Mouse (Mus musculus): ENCODE data around the gene Myh14. TPM values are rescaled to one million over a fixed set of nuclear protein-coding genes. Genes with fewer than 3 reads are reported as not detected.

Myh14 gene
- polyA plus RNA-seq, 1 experiment from 2014 or later = 2.2 TPM

GRCm38 (mm10) chr7:44604619-44605018 is 66.0 kb downstream of the Myh14 start:
- Histone ChIP-seq H3K4me3 (ENCODE audit: low read depth, low read length) (peak overlapping the region; percentile 22), H3K9ac (ENCODE audit: low read length) (no peak overlapping the region; the same call in 1 of the 2 replicates)

GRCm38 (mm10) chr7:44604139-44604606 is 66.5 kb downstream of the Myh14 start:
- Histone ChIP-seq H3K4me3 (ENCODE audit: low read depth, low read length) (peak overlapping the region; percentile 22), H3K4me2 (ENCODE audit: low read depth) (peak overlapping the region; percentile 29), H3K9ac (ENCODE audit: low read length) (peak overlapping the region; percentile 2), H3K9me3 (ENCODE audit: control insufficient read depth, low read length) (no peaks in the 10 kb centered on the region), H3K36me3 (ENCODE audit: control insufficient read depth, insufficient read depth, low read length) (no peaks in the 10 kb centered on the region), H3K27me3 (ENCODE audit: control insufficient read depth, insufficient read depth, low read length) (peaks cover 24% of the 10 kb centered on the region; the same call in 1 of the 2 replicates), H3K4me1 (ENCODE audit: control insufficient read depth, insufficient read depth, low read length) (peaks cover 5% of the 10 kb centered on the region; the same call in 1 of the 2 replicates), H3K27ac (ENCODE audit: low read depth, low read length) (no peak overlapping the region)
- DNase-seq (ENCODE audit: low spot score) (peak; percentile 84), ATAC-seq (ENCODE audit: insufficient read depth, low FRiP score, low TSS enrichment) (peak; percentile 73)
- under 1% methylated on average over 21 of the region's 25 CpGs for WGBS

More at GRCm38 (mm10) chr7:44604619-44605018, 66.0 kb downstream of the Myh14 start:
- H3K27me3 ChIP-seq (ENCODE audit: control insufficient read depth, insufficient read depth, low read length) = peaks cover 24% of the 10 kb centered on the region; the same call in 1 of the 2 replicates
- H3K36me3 ChIP-seq (ENCODE audit: control insufficient read depth, insufficient read depth, low read length) = no peaks in the 10 kb centered on the region
- H3K9me3 ChIP-seq (ENCODE audit: control insufficient read depth, low read length) = no peaks in the 10 kb centered on the region
- H3K27ac ChIP-seq (ENCODE audit: low read depth, low read length) = no peak overlapping the region
- 2% methylated on average over 8 of the region's 8 CpGs for WGBS
- peaks cover 5% of the 10 kb centered on the region; the same call in 1 of the 2 replicates for H3K4me1 ChIP-seq (ENCODE audit: control insufficient read depth, insufficient read depth, low read length)
- 0 out of 2 replicates have a peak, but pooled peaks have one; percentile 11 for ATAC-seq (ENCODE audit: insufficient read depth, low FRiP score, low TSS enrichment)
- no peak for DNase-seq (ENCODE audit: low spot score)
- H3K4me2 ChIP-seq (ENCODE audit: low read depth) = peak overlapping the region; percentile 29

DNA sequence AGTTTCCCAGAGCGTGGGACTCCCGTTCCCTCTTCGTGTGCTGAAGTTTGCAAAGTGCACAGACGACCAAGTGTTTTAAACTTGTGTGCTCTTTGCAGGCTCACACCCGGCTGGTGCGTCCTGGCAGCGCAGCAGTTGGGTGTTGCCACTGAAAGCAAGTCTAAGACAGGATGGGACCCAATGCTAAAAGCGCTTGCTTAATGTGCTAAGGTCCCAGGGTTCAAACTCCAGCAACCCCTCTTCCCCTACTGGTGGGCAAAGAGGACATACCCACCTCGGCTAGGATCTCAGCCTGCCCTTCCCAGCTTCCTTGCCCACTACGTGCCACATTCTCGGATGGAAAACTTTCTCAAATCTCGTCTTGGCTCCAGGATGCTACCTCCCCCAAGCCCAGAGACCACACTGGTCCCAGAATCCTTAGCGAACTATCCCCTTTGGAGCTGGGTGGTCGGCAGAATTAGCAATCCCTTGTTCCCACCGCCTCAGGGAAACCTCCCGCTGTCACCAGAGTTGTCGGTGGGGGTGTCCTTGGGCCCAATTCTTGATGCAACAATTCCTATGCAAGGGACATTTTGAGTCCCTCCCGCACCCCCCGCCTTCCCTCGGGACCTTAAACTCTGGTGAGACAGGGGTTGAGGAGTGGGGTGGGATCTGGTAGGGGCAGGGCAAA is 67.3 kb downstream of the Myh14 start:
- DNase-seq (ENCODE audit: low spot score) = no peak
- Histone ChIP-seq H3K36me3 (ENCODE audit: control insufficient read depth, insufficient read depth, low read length) (no peaks in the 10 kb centered on the region), H3K4me2 (ENCODE audit: low read depth) (peak overlapping the region; percentile 29), H3K27me3 (ENCODE audit: control insufficient read depth, insufficient read depth, low read length) (peaks cover 24% of the 10 kb centered on the region; the same call in 1 of the 2 replicates), H3K4me1 (ENCODE audit: control insufficient read depth, insufficient read depth, low read length) (peaks cover 5% of the 10 kb centered on the region; the same call in 1 of the 2 replicates), H3K9me3 (ENCODE audit: control insufficient read depth, low read length) (no peaks in the 10 kb centered on the region), H3K9ac (ENCODE audit: low read length) (no peak overlapping the region), H3K4me3 (ENCODE audit: low read depth, low read length) (peak overlapping the region; percentile 22; the same call in 1 of the 2 replicates), H3K27ac (ENCODE audit: low read depth, low read length) (no peak overlapping the region)
- no peak for ATAC-seq (ENCODE audit: insufficient read depth, low FRiP score, low TSS enrichment)
- WGBS = 3% methylated on average over 20 of the region's 20 CpGs

DNA sequence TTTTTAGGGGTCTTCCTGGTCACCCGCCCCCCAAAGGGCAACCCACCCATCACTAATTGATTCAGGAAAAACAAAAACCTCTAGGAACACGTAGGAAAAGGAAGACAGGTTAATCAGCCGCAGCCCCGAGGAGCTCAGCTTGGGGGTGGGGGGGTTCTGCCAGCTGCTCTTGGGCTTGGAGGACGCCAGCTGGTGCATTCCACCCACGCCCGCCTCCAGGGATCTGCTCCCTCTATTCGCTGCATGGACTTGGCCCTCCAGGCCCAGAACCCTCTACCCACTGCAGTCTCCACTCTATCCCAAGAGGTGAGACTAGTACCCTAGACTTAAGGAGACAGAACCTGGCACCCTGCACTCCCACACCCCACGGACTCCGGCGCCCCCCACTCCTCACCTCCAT is 68.2 kb downstream of the Myh14 start:
- H3K36me3 ChIP-seq (ENCODE audit: control insufficient read depth, insufficient read depth, low read length) = no peaks in the 10 kb centered on the region
- peaks cover 21% of the 10 kb centered on the region; the same call in 1 of the 2 replicates for H3K27me3 ChIP-seq (ENCODE audit: control insufficient read depth, insufficient read depth, low read length)
- no peaks in the 10 kb centered on the region for H3K9me3 ChIP-seq (ENCODE audit: control insufficient read depth, low read length)
- no peak overlapping the region for H3K27ac ChIP-seq (ENCODE audit: low read depth, low read length)
- DNase-seq (ENCODE audit: low spot score) (peak; percentile 58), ATAC-seq (ENCODE audit: insufficient read depth, low FRiP score, low TSS enrichment) (no peak)
- H3K4me3 ChIP-seq (ENCODE audit: low read depth, low read length) = no peak overlapping the region
- 13% methylated on average over 11 of the region's 11 CpGs for WGBS
- H3K4me2 ChIP-seq (ENCODE audit: low read depth) = no peak overlapping the region
- peaks cover 5% of the 10 kb centered on the region; the same call in 1 of the 2 replicates for H3K4me1 ChIP-seq (ENCODE audit: control insufficient read depth, insufficient read depth, low read length)
- H3K9ac ChIP-seq (ENCODE audit: low read length) = no peak overlapping the region

- DNase-seq (ENCODE audit: low spot score) = no peak
- no peak for ATAC-seq (ENCODE audit: insufficient read depth, low FRiP score, low TSS enrichment)
- WGBS = 15% methylated on average over 19 of the region's 19 CpGs
- Histone ChIP-seq H3K4me2 (ENCODE audit: low read depth) (no peak overlapping the region), H3K27ac (ENCODE audit: low read depth, low read length) (no peak overlapping the region), H3K9ac (ENCODE audit: low read length) (no peak overlapping the region; the same call in 1 of the 2 replicates), H3K4me3 (ENCODE audit: low read depth, low read length) (no peak overlapping the region), H3K4me1 (ENCODE audit: control insufficient read depth, insufficient read depth, low read length) (peaks cover 5% of the 10 kb centered on the region; the same call in 1 of the 2 replicates), H3K27me3 (ENCODE audit: control insufficient read depth, insufficient read depth, low read length) (peaks cover 19% of the 10 kb centered on the region; the same call in 1 of the 2 replicates), H3K36me3 (ENCODE audit: control insufficient read depth, insufficient read depth, low read length) (no peaks in the 10 kb centered on the region), H3K9me3 (ENCODE audit: control insufficient read depth, low read length) (no peaks in the 10 kb centered on the region)
Observed at GRCm38 (mm10) chr7:44601646-44602045, 69.0 kb downstream of the Myh14 start.

GRCm38 (mm10) chr7:44600691-44601262 is 69.9 kb downstream of the Myh14 start:
- H3K4me1 ChIP-seq (ENCODE audit: control insufficient read depth, insufficient read depth, low read length) = peaks cover 5% of the 10 kb centered on the region; the same call in 1 of the 2 replicates
- H3K27ac ChIP-seq (ENCODE audit: low read depth, low read length) = no peak overlapping the region
- DNase-seq (ENCODE audit: low spot score) (no peak), ATAC-seq (ENCODE audit: insufficient read depth, low FRiP score, low TSS enrichment) (no peak)
- no peak overlapping the region for H3K4me2 ChIP-seq (ENCODE audit: low read depth)
- peaks cover 12% of the 10 kb centered on the region; the same call in 1 of the 2 replicates for H3K27me3 ChIP-seq (ENCODE audit: control insufficient read depth, insufficient read depth, low read length)
- 81% methylated on average over 10 of the region's 10 CpGs for WGBS
- H3K4me3 ChIP-seq (ENCODE audit: low read depth, low read length) = no peak overlapping the region
- H3K9ac ChIP-seq (ENCODE audit: low read length) = no peak overlapping the region
- no peaks in the 10 kb centered on the region for H3K9me3 ChIP-seq (ENCODE audit: control insufficient read depth, low read length)
- no peaks in the 10 kb centered on the region for H3K36me3 ChIP-seq (ENCODE audit: control insufficient read depth, insufficient read depth, low read length)

- Histone ChIP-seq H3K27me3 (ENCODE audit: control insufficient read depth, insufficient read depth, low read length) (peaks cover 14% of the 10 kb centered on the region), H3K9ac (ENCODE audit: low read length) (no peak overlapping the region), H3K27ac (ENCODE audit: low read depth, low read length) (no peak overlapping the region), H3K4me3 (ENCODE audit: low read depth, low read length) (no peak overlapping the region), H3K9me3 (ENCODE audit: control insufficient read depth, low read length) (no peaks in the 10 kb centered on the region), H3K4me2 (ENCODE audit: low read depth) (no peak overlapping the region), H3K4me1 (ENCODE audit: control insufficient read depth, insufficient read depth, low read length) (peaks cover 7% of the 10 kb centered on the region), H3K36me3 (ENCODE audit: control insufficient read depth, insufficient read depth, low read length) (no peaks in the 10 kb centered on the region)
- DNase-seq (ENCODE audit: low spot score) (no peak), ATAC-seq (ENCODE audit: insufficient read depth, low FRiP score, low TSS enrichment) (no peak)
- 81% methylated on average over 11 of the region's 12 CpGs for WGBS
Observed at GRCm38 (mm10) chr7:44598336-44598735, 72.3 kb downstream of the Myh14 start.

GRCm38 (mm10) chr7:44597666-44598065 is 73.0 kb downstream of the Myh14 start:
- no peak overlapping the region for H3K9ac ChIP-seq (ENCODE audit: low read length)
- H3K4me2 ChIP-seq (ENCODE audit: low read depth) = no peak overlapping the region
- no peaks in the 10 kb centered on the region for H3K36me3 ChIP-seq (ENCODE audit: control insufficient read depth, insufficient read depth, low read length)
- no peaks in the 10 kb centered on the region for H3K9me3 ChIP-seq (ENCODE audit: control insufficient read depth, low read length)
- H3K27ac ChIP-seq (ENCODE audit: low read depth, low read length) = no peak overlapping the region
- 88% methylated on average over 4 of the region's 4 CpGs for WGBS
- H3K4me1 ChIP-seq (ENCODE audit: control insufficient read depth, insufficient read depth, low read length) = peaks cover 7% of the 10 kb centered on the region
- no peak overlapping the region for H3K4me3 ChIP-seq (ENCODE audit: low read depth, low read length)
- peaks cover 12% of the 10 kb centered on the region for H3K27me3 ChIP-seq (ENCODE audit: control insufficient read depth, insufficient read depth, low read length)
- DNase-seq (ENCODE audit: low spot score) = no peak
- no peak for ATAC-seq (ENCODE audit: insufficient read depth, low FRiP score, low TSS enrichment)

All from neural tube, embryonic 11.5 days (tissue).